Mouse (Mus musculus): ENCODE measurements around the gene Cenpu. TPM values are rescaled to one million over a fixed set of nuclear protein-coding genes. Genes with fewer than 3 reads are reported as not detected.

Gene Cenpu
- polyA plus RNA-seq, 1 experiment from 2014 or later, result 6.1 TPM

Other genes starting within 250 kb of the Cenpu start
- gene Acsl1, start 81.0 kb upstream of the Cenpu start, polyA plus RNA-seq (2015; fragmentation: Nextera tagmentation; extraction: Ambion mirVana), result 17.2 and 18.8 TPM in 2 replicates
- 7.8 and 7.9 TPM in 2 replicates for gene Primpol, start 65.2 kb downstream of the Cenpu start, polyA plus RNA-seq (2015; fragmentation: Nextera tagmentation; extraction: Ambion mirVana)
- gene Casp3, start 65.3 kb downstream of the Cenpu start, polyA plus RNA-seq (2015; fragmentation: Nextera tagmentation; extraction: Ambion mirVana), result 225 and 245 TPM in 2 replicates
- 9.1 and 9.6 TPM in 2 replicates for gene Irf2, start 187.7 kb downstream of the Cenpu start, polyA plus RNA-seq (2015; fragmentation: Nextera tagmentation; extraction: Ambion mirVana)

Data from midbrain, embryonic 15.5 days (tissue).